Mouse (Mus musculus) erythroblast, embryonic 14.5 days (primary cell): ENCODE measurements at regions not wholly inside any gene's neighbourhood (a gene's known extent, or its start where the extent isn't known, plus 50 kb on each side); places are given as distances from the start of the nearest gene placed in this dataset.

Experiments
- GATA1 ChIP-seq: IDR thresholded peaks from 2 replicates; pipeline ENCODE4 v1.6.1; 2012; ENCODE audit warnings: low read length, inconsistent platforms, mixed read lengths
- TAL1 ChIP-seq: IDR thresholded peaks from 3 replicates; pipeline ENCODE4 v1.6.1; 2012; ENCODE audit warnings: low read length, inconsistent platforms, mixed read lengths

- TF ChIP-seq GATA1 (no peak), TAL1 (no peak)
Measured at GRCm38 (mm10) chr16:93427264-93427663, 176.6 kb downstream of the Setd4 start.
